Mouse (Mus musculus) hindbrain, embryonic 14.5 days (tissue): ENCODE data around the gene Gm26897. TPM values are rescaled to one million over a fixed set of nuclear protein-coding genes. Genes with fewer than 3 reads are reported as not detected.
A peak's percentile ranks its signal among the peaks of the same experiment; 100 is the strongest.

ENCODE experiments used
- ATAC-seq: fragments of 200-750 bp; cut with Nextera tagmentation; 2 replicates; pipeline ENCODE4 v1.8.0; 2017; ENCODE audit warnings: moderate number of reproducible peaks, mild to moderate bottlenecking, moderate TSS enrichment, moderate library complexity; ENCODE audit not compliant: low FRiP score
- DNase-seq: peaks from one replicate; pipeline ENCODE4 v3.0.0-alpha.2; 2015; ENCODE audit warnings: low spot score
- H3K27ac ChIP-seq: fragments of 300-500 bp; sonication (generic); 2 replicates; pipeline ENCODE4 v1.5.1; 2014; ENCODE audit warnings: mild to moderate bottlenecking, moderate library complexity
- H3K27me3 ChIP-seq: fragments of 300-500 bp; sonication (generic); 2 replicates; pipeline ENCODE4 v1.6.1; 2014; ENCODE audit warnings: mild to moderate bottlenecking, low read length, mixed read lengths; ENCODE audit not compliant: control insufficient read depth, insufficient read depth
- H3K36me3 ChIP-seq: fragments of 300-500 bp; sonication (generic); replicated peaks from 2 replicates; pipeline ENCODE4 v1.6.1; 2014; ENCODE audit not compliant: control insufficient read depth, insufficient read depth
- H3K4me1 ChIP-seq: fragments of 300-500 bp; sonication (generic); replicated peaks from 2 replicates; pipeline ENCODE4 v1.6.1; 2014; ENCODE audit warnings: antibody characterized with exemption, low read length, mixed read lengths; ENCODE audit not compliant: control insufficient read depth, insufficient read depth
- H3K4me2 ChIP-seq: fragments of 300-500 bp; sonication (generic); replicated peaks from 2 replicates; pipeline ENCODE4 v1.6.1; 2014; ENCODE audit warnings: mild to moderate bottlenecking, moderate library complexity
- H3K4me3 ChIP-seq: fragments of 300-500 bp; sonication (generic); replicated peaks from 2 replicates; pipeline ENCODE4 v1.5.1; 2014; ENCODE audit warnings: mild to moderate bottlenecking, low read length
- H3K9ac ChIP-seq: fragments of 300-500 bp; sonication (generic); 2 replicates; pipeline ENCODE4 v1.6.1; 2014
- H3K9me3 ChIP-seq: fragments of 300-500 bp; sonication (generic); 2 replicates; pipeline ENCODE4 v1.6.1; 2016; ENCODE audit warnings: low read length; ENCODE audit not compliant: control insufficient read depth
- WGBS: fragments of 180-500 bp; shearing (Covaris S2); extraction: QIAGEN DNeasy Blood & Tissue Kit; methylation state at CpG from one replicate; pipeline ENCODE4 v1.1.7; 2014; 5-methylcytosine and 5-hydroxymethylcytosine counted together
- polyA plus RNA-seq: library from polyadenylated mRNA; unstranded; fragments of >200 nt; fragmentation: Nextera tagmentation; extraction: Ambion mirVana; gene quantifications from 2 replicates; pipeline ENCODE4 v1.2.1, GENCODE M21; 2014

Gene Gm26897
- polyA plus RNA-seq, 1 experiment from 2014 or later: not detected

- Histone ChIP-seq H3K4me2 (no peak overlapping the region), H3K27ac (no peak overlapping the region), H3K4me1 (peaks cover 37% of the 10 kb centered on the region), H3K27me3 (no peaks in the 10 kb centered on the region), H3K36me3 (no peaks in the 10 kb centered on the region), H3K9ac (no peak overlapping the region), H3K9me3 (no peaks in the 10 kb centered on the region), H3K4me3 (no peak overlapping the region)
- ATAC-seq: no peak
- 77% methylated on average over 15 of the region's 15 CpGs for WGBS
- DNase-seq: no peak
These were observed 32.1 kb downstream of the Gm26897 start for GRCm38 (mm10) chr5:111765671-111766290.

DNA sequence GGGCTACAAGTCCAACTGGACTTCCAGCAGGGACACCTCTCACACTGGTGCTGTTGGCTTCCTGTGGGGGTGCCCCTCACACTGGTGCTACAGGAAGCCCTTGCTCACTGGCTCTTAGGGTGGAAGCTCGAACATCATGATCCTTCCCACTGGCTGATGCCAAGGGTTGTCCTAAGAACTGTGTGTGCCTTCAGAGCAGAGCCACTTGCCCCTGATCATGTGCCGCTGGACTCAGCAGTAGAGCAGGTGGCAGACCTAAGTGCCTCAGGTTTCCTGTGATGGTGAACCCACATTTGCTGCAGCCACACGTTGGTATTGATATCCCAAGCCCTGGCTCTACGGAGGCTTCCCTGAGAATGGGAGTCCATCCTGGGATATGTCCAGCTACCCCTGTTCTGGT is 33.0 kb downstream of the Gm26897 start:
- no peaks in the 10 kb centered on the region for H3K9me3 ChIP-seq
- H3K27me3 ChIP-seq: no peaks in the 10 kb centered on the region
- DNase-seq: no peak
- no peaks in the 10 kb centered on the region for H3K36me3 ChIP-seq
- H3K4me2 ChIP-seq: no peak overlapping the region
- no peak overlapping the region for H3K9ac ChIP-seq
- H3K4me3 ChIP-seq: no peak overlapping the region
- no peak for ATAC-seq
- no peak overlapping the region for H3K27ac ChIP-seq
- WGBS: 87% methylated on average over 4 of the region's 4 CpGs
- peaks cover 28% of the 10 kb centered on the region for H3K4me1 ChIP-seq

DNA sequence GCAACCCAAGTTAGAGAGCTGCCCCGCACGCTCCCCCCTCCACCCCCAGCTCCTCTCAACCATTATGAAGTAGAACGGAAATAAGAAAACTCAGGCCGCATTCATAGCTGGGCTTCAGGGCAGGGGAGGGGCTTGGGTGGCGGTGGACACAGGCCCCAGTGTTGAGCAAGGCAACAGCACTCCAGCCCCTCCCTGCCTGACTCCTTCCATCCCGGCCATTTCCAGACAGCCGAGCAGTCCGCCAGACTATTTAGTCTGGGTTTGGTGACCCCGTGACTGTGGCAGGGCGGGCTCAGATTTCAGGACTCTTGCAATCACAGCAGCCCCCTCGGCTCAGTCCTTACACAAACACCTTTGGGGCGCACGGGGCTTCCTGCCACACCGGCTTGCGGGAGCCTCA is 36.5 kb downstream of the Gm26897 start:
- no peaks in the 10 kb centered on the region for H3K9me3 ChIP-seq
- no peak overlapping the region for H3K27ac ChIP-seq
- H3K4me1 ChIP-seq: peaks cover 31% of the 10 kb centered on the region
- no peaks in the 10 kb centered on the region for H3K36me3 ChIP-seq
- DNase-seq (no peak), ATAC-seq (peak; percentile 39; the same call in 1 of the 2 replicates)
- no peaks in the 10 kb centered on the region for H3K27me3 ChIP-seq
- H3K4me2 ChIP-seq: peak overlapping the region; percentile 18; the same call in 1 of the 2 replicates
- no peak overlapping the region for H3K4me3 ChIP-seq
- 8% methylated on average over 15 of the region's 15 CpGs for WGBS
- peak overlapping the region; percentile 38; the same call in 1 of the 2 replicates for H3K9ac ChIP-seq

DNA sequence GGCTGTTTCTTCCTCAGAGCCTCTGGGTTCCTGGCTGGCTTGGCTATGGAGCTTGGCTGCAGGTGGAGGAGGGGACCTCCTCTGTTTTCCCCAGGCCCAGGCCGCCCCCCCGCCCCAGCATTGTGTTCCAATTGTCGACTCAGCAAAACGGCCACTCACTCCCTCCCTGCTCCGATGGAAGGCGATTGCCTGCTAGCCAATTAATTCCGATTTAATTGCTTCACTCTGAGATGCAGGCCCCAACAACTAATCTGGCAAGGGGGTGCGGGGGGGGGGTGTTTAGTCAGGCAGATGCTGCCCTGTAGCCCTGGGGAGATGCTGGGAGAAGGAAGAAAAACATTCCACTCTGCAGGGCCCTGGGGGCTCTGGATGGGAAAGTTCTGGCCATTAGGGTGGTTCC is 38.4 kb downstream of the Gm26897 start:
- no peak for DNase-seq
- Histone ChIP-seq H3K27me3 (no peaks in the 10 kb centered on the region), H3K9me3 (no peaks in the 10 kb centered on the region), H3K4me2 (no peak overlapping the region), H3K27ac (peak overlapping the region; percentile 69), H3K4me3 (no peak overlapping the region), H3K9ac (no peak overlapping the region), H3K36me3 (no peaks in the 10 kb centered on the region), H3K4me1 (peaks cover 31% of the 10 kb centered on the region)
- 6% methylated on average over 8 of the region's 8 CpGs for WGBS
- ATAC-seq: peak; percentile 29; the same call in 1 of the 2 replicates

GRCm38 (mm10) chr5:111772591-111773406 is 39.1 kb downstream of the Gm26897 start:
- H3K36me3 ChIP-seq: no peaks in the 10 kb centered on the region
- H3K9ac ChIP-seq: no peak overlapping the region
- no peaks in the 10 kb centered on the region for H3K9me3 ChIP-seq
- no peak for ATAC-seq
- 25% methylated on average over 13 of the region's 13 CpGs for WGBS
- no peak overlapping the region for H3K4me2 ChIP-seq
- H3K27me3 ChIP-seq: no peaks in the 10 kb centered on the region
- peak overlapping the region; percentile 69 for H3K27ac ChIP-seq
- DNase-seq: no peak
- H3K4me3 ChIP-seq: no peak overlapping the region
- H3K4me1 ChIP-seq: peaks cover 31% of the 10 kb centered on the region

DNA sequence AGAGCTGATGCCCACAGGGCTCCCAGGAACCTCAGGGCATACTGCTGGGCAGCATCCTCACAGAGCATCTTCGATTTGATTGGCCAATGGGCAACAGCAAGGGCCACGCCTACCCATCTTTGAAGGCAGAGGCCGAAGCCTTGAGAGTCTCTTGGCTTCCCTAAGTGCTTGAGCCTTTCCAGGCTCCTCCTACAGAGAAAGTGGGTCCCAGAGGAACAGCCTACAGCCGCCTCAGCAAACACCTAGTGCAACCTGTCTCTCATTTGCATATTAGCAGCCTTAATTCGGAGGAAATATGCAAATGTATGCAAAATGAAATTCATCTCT is 39.6 kb downstream of the Gm26897 start:
- Histone ChIP-seq H3K4me2 (no peak overlapping the region), H3K4me3 (no peak overlapping the region), H3K9ac (no peak overlapping the region), H3K9me3 (no peaks in the 10 kb centered on the region), H3K27ac (peak overlapping the region; percentile 69), H3K27me3 (no peaks in the 10 kb centered on the region), H3K36me3 (no peaks in the 10 kb centered on the region), H3K4me1 (peaks cover 31% of the 10 kb centered on the region)
- no peak for DNase-seq
- 41% methylated on average over 5 of the region's 5 CpGs for WGBS
- ATAC-seq: no peak; the same call in 1 of the 2 replicates

- WGBS: 94% methylated on average over 6 of the region's 6 CpGs
- Histone ChIP-seq H3K4me2 (no peak overlapping the region), H3K9ac (no peak overlapping the region), H3K4me3 (no peak overlapping the region), H3K27ac (no peak overlapping the region), H3K36me3 (no peaks in the 10 kb centered on the region), H3K27me3 (no peaks in the 10 kb centered on the region), H3K4me1 (peaks cover 19% of the 10 kb centered on the region), H3K9me3 (no peaks in the 10 kb centered on the region)
- ATAC-seq (no peak), DNase-seq (no peak)
These were observed 42.5 kb downstream of the Gm26897 start for GRCm38 (mm10) chr5:111776246-111776645.

DNA sequence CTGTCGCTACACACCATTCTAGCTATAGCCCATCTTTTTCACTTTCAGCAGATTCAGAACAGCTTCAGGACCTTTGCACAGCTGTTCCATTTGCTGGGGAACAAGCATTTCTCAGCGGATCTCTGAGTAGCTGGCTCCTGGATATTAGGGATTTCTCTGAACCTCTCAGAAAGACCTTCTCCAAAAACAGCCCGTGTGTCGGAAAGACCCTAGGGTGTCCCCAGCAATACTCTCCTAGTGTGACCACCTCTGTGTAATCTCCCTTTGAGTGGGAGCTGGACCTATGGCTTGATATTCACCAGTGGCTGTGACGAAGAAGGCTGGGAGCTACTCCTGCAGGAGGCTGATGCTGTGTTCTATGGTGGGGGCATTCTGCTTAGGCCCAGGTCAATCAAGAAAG is 44.4 kb downstream of the Gm26897 start:
- H3K4me1 ChIP-seq: peaks cover 6% of the 10 kb centered on the region; the same call in 1 of the 2 replicates
- H3K4me3 ChIP-seq: no peak overlapping the region
- H3K4me2 ChIP-seq: no peak overlapping the region
- no peak overlapping the region for H3K9ac ChIP-seq
- 68% methylated on average over 5 of the region's 5 CpGs for WGBS
- no peaks in the 10 kb centered on the region for H3K36me3 ChIP-seq
- H3K9me3 ChIP-seq: no peaks in the 10 kb centered on the region
- DNase-seq: no peak
- H3K27me3 ChIP-seq: no peaks in the 10 kb centered on the region
- ATAC-seq: no peak
- no peak overlapping the region for H3K27ac ChIP-seq

DNA sequence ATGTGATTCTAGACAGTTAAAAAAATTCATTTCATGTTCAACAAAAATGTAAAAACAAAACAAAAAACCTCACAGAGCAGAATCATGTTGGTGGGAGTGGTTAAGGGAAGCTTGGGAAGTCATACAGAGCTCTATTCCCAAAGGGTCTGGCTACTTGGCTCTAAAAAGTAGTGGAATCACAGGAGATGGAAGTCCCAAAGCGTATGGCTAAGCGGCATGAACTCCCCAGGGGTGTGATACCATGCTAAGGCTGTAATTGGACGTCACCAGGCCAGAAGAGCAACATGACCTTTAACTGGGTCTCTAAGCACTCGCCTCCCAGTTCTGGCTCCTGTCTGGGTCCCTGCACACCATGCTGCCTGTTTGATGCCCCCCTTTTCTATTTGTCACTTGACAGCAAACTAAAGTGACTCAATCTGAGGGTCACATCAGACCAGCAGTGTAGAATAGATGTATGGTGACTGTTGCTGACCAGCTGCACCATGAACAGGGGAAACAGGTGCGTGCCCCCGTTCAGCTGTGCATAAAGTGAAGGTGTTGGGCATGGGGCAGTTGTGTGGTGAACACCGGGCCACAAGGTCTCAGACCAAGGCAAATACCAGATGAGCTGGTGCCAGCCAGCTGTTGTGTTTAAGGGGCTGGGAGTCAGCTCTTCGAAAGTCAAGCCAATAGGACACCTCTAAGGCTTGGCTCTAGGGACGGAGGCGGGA is 46.2 kb downstream of the Gm26897 start:
- Histone ChIP-seq H3K9ac (no peak overlapping the region), H3K27me3 (no peaks in the 10 kb centered on the region), H3K4me3 (no peak overlapping the region), H3K9me3 (no peaks in the 10 kb centered on the region), H3K4me1 (no peaks in the 10 kb centered on the region), H3K36me3 (no peaks in the 10 kb centered on the region), H3K27ac (no peak overlapping the region), H3K4me2 (no peak overlapping the region)
- 90% methylated on average over 10 of the region's 10 CpGs for WGBS
- ATAC-seq (no peak), DNase-seq (no peak)
